Mouse (Mus musculus) midbrain, embryonic 13.5 days (tissue): ENCODE data around the gene Mmp11. TPM values are rescaled to one million over a fixed set of nuclear protein-coding genes. Genes with fewer than 3 reads are reported as not detected.

Experiments used
- ATAC-seq: fragments of 200-750 bp; cut with Nextera tagmentation; 2 replicates; pipeline ENCODE4 v1.8.0; 2017; ENCODE audit warnings: mild to moderate bottlenecking, moderate TSS enrichment, moderate library complexity
- H3K27ac ChIP-seq: fragments of 300-500 bp; sonication (generic); 2 replicates; pipeline ENCODE4 v1.5.1; 2015; ENCODE audit warnings: inconsistent platforms, mild to moderate bottlenecking, moderate library complexity
- H3K27me3 ChIP-seq: fragments of 300-500 bp; sonication (generic); 2 replicates; pipeline ENCODE4 v1.6.1; 2015; ENCODE audit warnings: mild to moderate bottlenecking, inconsistent platforms
- H3K36me3 ChIP-seq: fragments of 300-500 bp; sonication (generic); 2 replicates; pipeline ENCODE4 v1.6.1; 2015; ENCODE audit warnings: mild to moderate bottlenecking, inconsistent platforms
- H3K4me1 ChIP-seq: fragments of 300-500 bp; sonication (generic); replicated peaks from 2 replicates; pipeline ENCODE4 v1.6.1; 2015; ENCODE audit warnings: inconsistent platforms
- H3K4me2 ChIP-seq: fragments of 300-500 bp; sonication (generic); replicated peaks from 2 replicates; pipeline ENCODE4 v1.6.1; 2015; ENCODE audit warnings: moderate library complexity, mild to moderate bottlenecking, inconsistent platforms
- H3K4me3 ChIP-seq: fragments of 300-500 bp; sonication (generic); replicated peaks from 2 replicates; pipeline ENCODE4 v1.5.1; 2015; ENCODE audit warnings: mild to moderate bottlenecking, inconsistent platforms
- H3K9ac ChIP-seq: fragments of 300-500 bp; sonication (generic); replicated peaks from 2 replicates; pipeline ENCODE4 v1.6.1; 2015; ENCODE audit warnings: mild to moderate bottlenecking, inconsistent platforms
- H3K9me3 ChIP-seq: fragments of 300-500 bp; sonication (generic); 2 replicates; pipeline ENCODE4 v1.6.1; 2016; ENCODE audit warnings: mild to moderate bottlenecking, inconsistent platforms
- WGBS: fragments of 180-500 bp; shearing (Covaris S2); methylation state at CpG from one replicate; pipeline ENCODE4 v1.1.7; 2015; 5-methylcytosine and 5-hydroxymethylcytosine counted together
- polyA plus RNA-seq: library from polyadenylated mRNA; unstranded; fragments of >200 nt; fragmentation: Nextera tagmentation; extraction: Ambion mirVana; gene quantifications from 2 replicates; pipeline ENCODE4 v1.2.1, GENCODE M21; 2015

The Mmp11 gene
- polyA plus RNA-seq, 1 experiment from 2014 or later: 29.5 TPM

DNA sequence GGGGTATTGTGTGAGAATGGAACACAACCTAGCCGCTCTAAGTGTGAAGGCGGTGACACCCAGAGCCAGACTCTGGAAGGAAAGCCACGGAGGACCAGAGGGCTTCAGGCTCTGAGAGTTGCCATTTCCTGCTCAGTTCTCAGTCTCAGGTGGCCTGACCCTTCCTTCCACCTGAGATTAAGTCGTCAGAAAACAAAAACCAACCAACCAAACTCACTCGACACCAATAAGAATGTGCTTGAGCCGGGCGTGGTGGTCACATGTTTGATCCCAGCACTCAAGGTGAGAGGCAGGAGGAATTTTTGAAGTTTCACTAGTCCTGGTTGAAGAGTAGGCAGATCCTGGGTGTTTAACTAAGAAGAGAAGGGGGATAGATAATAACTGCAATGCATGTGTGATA is 9.6 kb upstream of the Mmp11 start:
- Histone ChIP-seq H3K27ac (no peak overlapping the region), H3K9ac (no peak overlapping the region), H3K9me3 (no peaks in the 10 kb centered on the region), H3K4me3 (no peak overlapping the region), H3K4me1 (peaks cover 14% of the 10 kb centered on the region), H3K36me3 (no peaks in the 10 kb centered on the region), H3K27me3 (peaks cover 12% of the 10 kb centered on the region), H3K4me2 (no peak overlapping the region)
- no peak for ATAC-seq
- 83% methylated on average over 7 of the region's 7 CpGs for WGBS

GRCm38 (mm10) chr10:75945213-75945612 is 8.9 kb upstream of the Mmp11 start:
- Histone ChIP-seq H3K4me3 (no peak overlapping the region), H3K4me1 (peaks cover 9% of the 10 kb centered on the region), H3K27me3 (peaks cover 12% of the 10 kb centered on the region), H3K27ac (no peak overlapping the region), H3K9ac (no peak overlapping the region), H3K4me2 (no peak overlapping the region), H3K9me3 (no peaks in the 10 kb centered on the region), H3K36me3 (no peaks in the 10 kb centered on the region)
- WGBS: 91% methylated on average over 7 of the region's 7 CpGs
- no peak for ATAC-seq

GRCm38 (mm10) chr10:75944066-75944772 is 7.9 kb upstream of the Mmp11 start:
- no peaks in the 10 kb centered on the region for H3K9me3 ChIP-seq
- H3K4me2 ChIP-seq: no peak overlapping the region
- H3K27ac ChIP-seq: 0 out of 2 replicates have a peak overlapping the region, but pooled peaks have one; percentile 14
- H3K4me3 ChIP-seq: no peak overlapping the region
- no peak for ATAC-seq
- peaks cover 3% of the 10 kb centered on the region; the same call in 1 of the 2 replicates for H3K27me3 ChIP-seq
- H3K4me1 ChIP-seq: peaks cover 9% of the 10 kb centered on the region
- H3K9ac ChIP-seq: no peak overlapping the region
- 25% methylated on average over 11 of the region's 11 CpGs for WGBS
- no peaks in the 10 kb centered on the region for H3K36me3 ChIP-seq

DNA sequence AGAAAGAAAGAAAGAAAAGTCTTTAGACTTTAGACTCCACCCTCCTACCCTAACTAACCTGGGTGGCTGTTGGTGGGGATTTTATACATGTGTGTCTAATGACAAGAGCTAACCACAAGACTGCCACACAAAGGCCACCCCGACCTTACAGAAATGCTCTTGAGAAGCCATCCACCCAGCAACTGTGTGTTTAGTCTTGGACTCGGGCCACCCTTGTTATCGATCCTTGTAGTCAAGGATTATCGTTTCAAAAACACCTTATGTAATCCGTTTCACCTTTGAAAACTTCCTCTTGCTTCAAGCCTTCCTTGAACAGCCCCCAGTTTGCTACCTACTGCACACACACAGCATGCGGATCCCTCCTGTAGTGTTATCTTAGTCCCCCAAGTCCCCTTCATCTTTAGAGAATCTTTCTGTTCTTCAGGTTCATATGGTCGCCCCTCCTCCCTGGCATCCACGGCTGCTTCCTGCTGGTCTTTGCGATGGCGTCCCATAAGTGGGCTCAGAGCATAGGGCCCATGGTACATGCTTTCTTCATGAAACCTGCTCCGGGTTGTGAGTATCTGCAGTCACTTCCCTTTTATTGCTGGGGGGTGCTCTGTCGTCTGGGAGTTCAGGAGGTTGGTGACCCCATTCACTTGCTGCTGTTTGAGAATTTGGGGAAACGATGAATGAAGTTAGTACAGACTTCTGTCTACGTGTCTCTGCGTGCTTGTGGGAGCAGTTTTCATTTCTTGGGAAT is 6.6 kb upstream of the Mmp11 start, which contains the start of gene Vpreb3:
Gene Vpreb3 (plus strand): TSS at position 322 of the 742 bp plus-strand sequence.
- WGBS: 84% methylated on average over 15 of the region's 15 CpGs
- no peaks in the 10 kb centered on the region for H3K9me3 ChIP-seq
- H3K27me3 ChIP-seq: peaks cover 4% of the 10 kb centered on the region; the same call in 1 of the 2 replicates
- H3K9ac ChIP-seq: no peak within 1 kb of the TSS
- peaks cover 9% of the 10 kb centered on the region for H3K4me1 ChIP-seq
- no peaks in the 10 kb centered on the region for H3K36me3 ChIP-seq
- ATAC-seq: no peak
- H3K27ac ChIP-seq: 0 out of 2 replicates have a peak within 1 kb of the TSS, but pooled peaks have one; percentile 14
- H3K4me2 ChIP-seq: no peak within 1 kb of the TSS
- no peak within 1 kb of the TSS for H3K4me3 ChIP-seq

DNA sequence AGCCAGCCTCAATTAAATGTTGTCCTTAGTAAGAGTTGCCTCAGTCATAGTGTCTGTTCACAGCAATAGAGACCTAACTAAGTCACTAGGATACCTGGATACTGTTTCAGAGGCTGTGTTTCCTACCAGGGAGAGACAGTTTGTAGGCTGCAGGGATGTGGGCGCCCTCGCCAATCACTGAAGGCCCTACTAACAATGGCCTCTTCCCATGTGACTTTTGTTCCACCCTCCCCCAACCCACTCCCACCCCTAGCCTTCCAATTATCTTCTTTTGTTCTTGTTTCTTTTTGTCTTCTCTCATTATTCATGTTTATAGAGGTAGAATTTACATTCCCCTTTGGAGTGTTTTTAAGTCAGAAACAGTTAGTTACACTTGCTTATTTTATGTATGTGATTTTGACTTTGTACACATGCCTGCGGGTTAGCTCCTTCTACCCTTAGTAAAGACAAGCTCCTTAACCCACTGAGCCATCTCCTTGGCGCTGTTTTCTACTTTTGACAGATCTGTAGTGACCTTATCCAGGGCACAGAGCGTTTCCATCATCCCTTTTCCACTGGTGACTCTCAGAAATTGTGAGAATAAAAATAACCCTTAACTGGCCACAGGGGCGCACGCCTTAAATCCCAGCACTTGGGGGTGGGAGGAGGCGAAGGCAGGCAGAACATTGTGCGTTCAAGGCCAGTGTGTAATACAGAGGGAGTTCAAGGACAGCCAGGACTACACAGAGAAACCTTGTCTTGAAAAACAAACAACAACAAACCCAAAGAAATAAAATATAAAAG is 4.9 kb upstream of the Mmp11 start:
- H3K27me3 ChIP-seq: peaks cover 19% of the 10 kb centered on the region
- no peaks in the 10 kb centered on the region for H3K36me3 ChIP-seq
- H3K4me1 ChIP-seq: peaks cover 18% of the 10 kb centered on the region
- ATAC-seq: no peak
- no peak overlapping the region for H3K4me3 ChIP-seq
- H3K9ac ChIP-seq: no peak overlapping the region
- WGBS: 63% methylated on average over 9 of the region's 9 CpGs
- H3K4me2 ChIP-seq: no peak overlapping the region
- H3K27ac ChIP-seq: no peak overlapping the region
- H3K9me3 ChIP-seq: no peaks in the 10 kb centered on the region

GRCm38 (mm10) chr10:75940520-75940919 is 4.2 kb upstream of the Mmp11 start, which contains the start of gene Gm867:
Gene Gm867, minus strand, starts transcription at chr10:75940672.
- Histone ChIP-seq H3K9me3 (no peaks in the 10 kb centered on the region), H3K27ac (no peak within 1 kb of the TSS), H3K27me3 (peaks cover 24% of the 10 kb centered on the region), H3K4me3 (no peak within 1 kb of the TSS), H3K4me1 (peaks cover 25% of the 10 kb centered on the region), H3K36me3 (no peaks in the 10 kb centered on the region), H3K9ac (no peak within 1 kb of the TSS), H3K4me2 (no peak within 1 kb of the TSS)
- no peak for ATAC-seq
- WGBS: 80% methylated on average over 5 of the region's 5 CpGs

DNA sequence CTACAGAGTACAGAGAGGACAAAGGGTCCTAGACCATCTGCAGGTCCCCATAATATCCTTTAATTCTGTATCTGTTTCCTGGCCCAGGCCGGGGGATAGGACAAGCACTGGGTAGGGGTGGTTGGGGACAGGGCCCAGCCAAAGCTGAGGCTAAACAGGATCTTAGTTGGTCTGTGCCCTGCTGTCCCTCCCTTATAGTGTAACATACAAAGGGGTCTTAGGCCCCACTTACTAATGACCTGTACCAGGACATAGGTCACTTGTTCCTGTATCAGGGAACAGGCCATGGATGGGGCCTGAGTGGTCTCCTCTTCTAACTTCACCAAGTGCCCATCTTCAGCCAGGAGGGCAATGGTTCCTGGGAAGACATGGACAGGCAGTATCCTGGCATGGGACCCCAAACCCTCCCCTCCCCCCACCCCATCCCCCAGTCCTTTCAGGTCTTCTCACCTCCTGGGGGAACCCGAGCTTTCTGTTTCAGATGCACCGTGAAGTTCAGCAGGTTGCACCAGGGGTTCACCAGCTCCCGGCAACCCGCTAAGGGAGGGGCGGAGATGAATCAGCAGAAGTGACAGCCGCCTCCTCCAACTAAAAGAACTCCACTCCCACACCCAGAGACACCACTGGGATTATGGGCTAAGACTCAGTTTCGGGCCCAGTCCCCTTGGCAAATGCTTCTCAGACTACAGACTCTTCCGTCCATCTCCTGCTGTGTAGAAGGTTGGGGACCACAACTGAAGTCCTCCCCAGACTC is 3.4 kb upstream of the Mmp11 start:
- Histone ChIP-seq H3K4me3 (no peak overlapping the region), H3K9me3 (no peaks in the 10 kb centered on the region), H3K36me3 (no peaks in the 10 kb centered on the region), H3K27me3 (peaks cover 30% of the 10 kb centered on the region), H3K9ac (no peak overlapping the region), H3K27ac (no peak overlapping the region), H3K4me2 (no peak overlapping the region), H3K4me1 (peaks cover 29% of the 10 kb centered on the region)
- whole genome bisulfite sequencing: 41% methylated on average over 9 of the region's 9 CpGs
- no peak for ATAC-seq

GRCm38 (mm10) chr10:75937851-75938643 is 1.8 kb upstream of the Mmp11 start:
- Histone ChIP-seq H3K27ac (no peak overlapping the region), H3K4me1 (peaks cover 21% of the 10 kb centered on the region), H3K36me3 (no peaks in the 10 kb centered on the region), H3K4me2 (no peak overlapping the region), H3K4me3 (no peak overlapping the region), H3K9ac (no peak overlapping the region), H3K9me3 (no peaks in the 10 kb centered on the region), H3K27me3 (peaks cover 38% of the 10 kb centered on the region)
- 47% methylated on average over 10 of the region's 10 CpGs for WGBS
- no peak for ATAC-seq

DNA sequence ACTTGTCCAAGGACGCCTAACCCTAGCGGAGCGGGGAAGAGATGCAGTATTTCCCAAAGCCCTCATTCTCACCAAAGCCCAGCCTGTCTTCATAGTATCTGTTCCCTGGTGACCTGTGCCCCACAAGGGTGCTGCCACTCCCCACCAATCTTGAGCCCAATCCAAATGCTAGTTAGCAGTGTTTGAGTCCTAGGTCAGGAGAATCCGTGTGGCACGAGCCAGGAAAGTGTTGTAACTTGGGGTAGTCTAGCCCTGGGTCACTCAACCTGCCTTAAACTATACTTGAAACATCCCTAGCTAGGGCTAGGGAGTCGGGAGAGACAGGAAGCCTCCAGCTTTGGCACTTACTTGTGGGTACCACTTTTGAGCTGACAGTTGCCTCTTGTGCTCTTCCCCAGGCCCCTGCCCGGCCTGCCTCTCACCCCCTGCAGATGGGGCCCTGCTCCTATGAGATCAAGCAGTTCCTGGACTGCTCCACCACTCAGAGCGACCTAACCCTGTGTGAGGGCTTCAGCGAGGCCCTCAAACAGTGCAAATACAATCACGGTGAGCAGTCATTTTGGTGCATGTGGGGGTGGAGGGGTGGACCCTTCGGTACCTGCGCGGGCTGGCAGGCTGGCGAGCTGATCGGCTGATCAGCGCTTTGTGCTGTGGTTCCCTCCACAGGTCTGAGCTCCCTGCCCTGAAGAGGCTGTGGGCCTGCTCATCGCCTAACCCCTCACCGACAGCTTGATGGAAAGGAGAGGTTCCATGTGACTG is 792 bp upstream of the Mmp11 start:
- Histone ChIP-seq H3K9me3 (no peaks in the 10 kb centered on the region), H3K4me3 (no peak overlapping the region), H3K4me2 (no peak overlapping the region; the same call in 1 of the 2 replicates), H3K27ac (no peak overlapping the region), H3K9ac (no peak overlapping the region), H3K27me3 (peaks cover 42% of the 10 kb centered on the region), H3K36me3 (no peaks in the 10 kb centered on the region), H3K4me1 (peaks cover 30% of the 10 kb centered on the region)
- WGBS: 36% methylated on average over 18 of the region's 18 CpGs
- no peak for ATAC-seq

DNA sequence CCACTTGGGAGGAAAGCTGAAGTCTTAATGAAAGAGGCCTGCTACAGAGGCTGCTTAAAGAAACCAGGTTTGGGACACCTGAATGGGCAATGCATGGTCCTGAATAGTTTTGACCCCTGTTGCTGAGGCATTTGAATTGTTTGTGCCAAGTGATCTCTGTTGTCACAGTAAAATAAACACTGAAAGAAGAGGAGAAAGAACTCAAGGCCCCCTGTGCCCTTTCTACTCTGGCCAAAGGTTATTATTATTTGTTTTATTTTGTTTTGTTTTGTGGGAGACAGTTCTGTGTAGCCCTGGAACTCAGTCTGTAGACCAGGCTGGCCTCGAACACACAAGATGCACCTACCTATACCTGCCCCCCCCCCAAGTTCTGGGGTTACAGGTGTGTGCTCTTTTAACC is 1.3 kb downstream of the Mmp11 start:
- H3K9me3 ChIP-seq: no peaks in the 10 kb centered on the region
- no peak overlapping the region for H3K9ac ChIP-seq
- WGBS: 78% methylated on average over 1 of the region's 1 CpGs
- H3K4me2 ChIP-seq: peak overlapping the region; percentile 84
- peaks cover 58% of the 10 kb centered on the region for H3K27me3 ChIP-seq
- ATAC-seq: no peak
- H3K36me3 ChIP-seq: no peaks in the 10 kb centered on the region
- no peak overlapping the region for H3K27ac ChIP-seq
- H3K4me3 ChIP-seq: peak overlapping the region; percentile 50
- peaks cover 50% of the 10 kb centered on the region for H3K4me1 ChIP-seq
